Mouse (Mus musculus): Measurements from ENCODE around the gene Aqp11. TPM values are rescaled to one million over a fixed set of nuclear protein-coding genes. Genes with fewer than 3 reads are reported as not detected.

Aqp11 gene
- polyA plus RNA-seq, 1 experiment from 2014 or later, result 15.9 TPM

GRCm38 (mm10) chr7:97725401-97725800 lies 12.7 kb downstream of the Aqp11 start:
- ATAC-seq (ENCODE audit: low read depth), result no peak
- H3K4me2 ChIP-seq, result no peak overlapping the region
- no peaks in the 10 kb centered on the region for H3K9me3 ChIP-seq (replicated peaks)
- no peak overlapping the region for H3K4me3 ChIP-seq (replicated peaks)
- H3K27me3 ChIP-seq, result no peaks in the 10 kb centered on the region
- H3K27ac ChIP-seq, result no peak overlapping the region
- 85% methylated on average over 6 of the region's 6 CpGs for WGBS (ENCODE audit: insufficient replicate concordance)
- H3K36me3 ChIP-seq, result peaks cover 40% of the 10 kb centered on the region
- H3K4me1 ChIP-seq (replicated peaks), result peaks cover 24% of the 10 kb centered on the region
- no peak overlapping the region for H3K9ac ChIP-seq
- DNase-seq, result no peak

DNA sequence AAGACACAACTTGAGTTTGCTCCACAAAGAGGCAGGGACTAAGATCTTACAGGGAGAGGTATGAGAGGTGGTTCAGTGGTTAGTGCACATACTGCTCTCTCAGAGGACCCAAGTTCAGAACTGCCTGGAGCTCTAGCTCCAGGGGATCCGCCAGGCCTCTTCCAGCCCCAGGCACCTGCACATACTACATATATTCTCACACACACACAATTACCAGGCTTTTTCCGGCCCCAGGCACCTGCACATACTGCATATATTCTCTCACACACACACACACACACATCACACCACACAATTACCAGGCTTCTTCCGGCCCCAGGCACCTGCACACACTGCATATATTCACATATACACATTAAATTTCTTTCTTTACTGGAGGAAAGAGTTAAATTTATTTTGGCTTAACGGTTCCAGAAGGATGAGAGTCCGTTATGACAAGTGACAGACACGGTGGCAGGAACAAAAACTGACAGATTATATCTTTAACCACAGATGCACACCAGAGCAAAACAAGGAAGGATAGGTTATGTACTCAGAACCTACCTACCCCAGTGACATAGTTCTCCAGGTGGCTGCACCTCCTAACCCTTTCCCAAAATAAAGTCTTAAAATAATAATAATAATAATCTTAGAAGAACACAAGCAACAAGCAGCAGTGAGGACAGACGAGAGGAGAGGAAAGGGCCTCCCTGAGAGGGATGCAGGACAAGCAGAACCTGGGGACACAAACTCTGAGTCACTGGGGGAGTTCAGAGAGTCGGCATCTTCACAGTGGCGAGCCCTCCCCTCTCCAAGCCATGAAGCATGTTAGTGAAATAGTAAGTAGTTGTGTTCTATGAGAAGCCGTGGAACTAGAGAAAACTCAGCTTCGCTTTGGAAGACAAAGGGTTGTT lies 14.2 kb downstream of the Aqp11 start:
- DNase-seq (no peak), ATAC-seq (ENCODE audit: low read depth) (peak; percentile 51; the same call in 1 of the 2 replicates)
- H3K4me3 ChIP-seq (replicated peaks), result no peak overlapping the region
- peaks cover 47% of the 10 kb centered on the region for H3K36me3 ChIP-seq
- no peak overlapping the region for H3K4me2 ChIP-seq
- H3K9ac ChIP-seq, result no peak overlapping the region
- H3K27me3 ChIP-seq, result no peaks in the 10 kb centered on the region
- H3K9me3 ChIP-seq (replicated peaks), result no peaks in the 10 kb centered on the region
- WGBS (ENCODE audit: insufficient replicate concordance), result 57% methylated on average over 11 of the region's 11 CpGs
- peaks cover 12% of the 10 kb centered on the region for H3K4me1 ChIP-seq (replicated peaks)
- no peak overlapping the region for H3K27ac ChIP-seq

DNA sequence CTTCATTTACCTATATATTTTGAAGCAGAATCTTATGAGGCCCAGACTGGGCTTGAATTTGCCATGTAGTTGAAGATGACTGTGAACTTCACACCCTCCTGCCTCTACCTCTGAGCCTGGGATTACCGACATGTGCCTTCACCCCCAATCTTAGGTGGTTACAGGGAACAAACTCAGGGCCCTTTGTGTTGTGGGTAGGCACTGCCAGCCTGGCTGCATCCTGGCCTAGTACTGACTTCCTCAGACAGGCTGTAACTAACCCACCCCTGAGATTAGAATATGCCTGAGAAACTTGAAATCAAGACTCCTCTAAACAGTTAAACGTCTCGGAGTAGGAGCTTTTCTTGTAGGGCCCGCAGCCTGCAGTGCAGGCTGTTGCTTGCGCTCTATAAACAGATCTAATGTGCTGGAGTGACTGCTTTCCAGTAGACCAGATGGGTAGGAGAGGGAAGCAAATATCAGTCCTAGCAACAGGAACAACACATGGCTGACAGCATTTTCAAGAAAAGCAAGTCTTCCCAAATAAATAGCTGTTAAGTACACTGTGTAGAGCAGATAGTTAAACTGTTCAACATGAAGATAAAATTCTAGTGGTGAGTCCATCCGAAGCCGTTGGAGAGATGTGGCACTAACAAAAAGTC lies 15.7 kb downstream of the Aqp11 start:
- DNase-seq (no peak), ATAC-seq (ENCODE audit: low read depth) (no peak)
- Histone ChIP-seq H3K27me3 (no peaks in the 10 kb centered on the region), H3K27ac (no peak overlapping the region), H3K9me3 (replicated peaks) (no peaks in the 10 kb centered on the region), H3K9ac (no peak overlapping the region), H3K4me3 (replicated peaks) (no peak overlapping the region), H3K36me3 (peaks cover 56% of the 10 kb centered on the region), H3K4me2 (no peak overlapping the region), H3K4me1 (replicated peaks) (peaks cover 12% of the 10 kb centered on the region)
- WGBS (ENCODE audit: insufficient replicate concordance), result 74% methylated on average over 7 of the region's 7 CpGs

DNA sequence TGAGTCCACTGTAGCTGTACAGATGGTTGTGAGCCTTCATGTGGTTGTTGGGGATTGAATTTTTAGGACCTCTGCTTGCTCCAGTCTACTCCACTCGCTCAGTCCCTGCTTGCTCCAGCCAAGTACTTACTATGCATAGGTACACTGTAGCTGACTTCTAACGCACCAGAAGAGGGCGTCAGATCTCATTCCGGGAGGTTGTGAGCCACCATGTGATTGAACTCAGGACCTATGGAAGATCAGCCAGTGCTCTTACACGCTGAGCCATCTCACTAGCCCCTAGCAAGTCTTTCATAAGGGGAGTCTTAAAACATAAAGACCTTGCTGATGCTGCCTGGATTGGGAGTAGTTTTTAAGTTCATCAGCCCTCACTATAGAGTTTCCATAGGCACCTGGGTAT lies 18.0 kb downstream of the Aqp11 start:
- Histone ChIP-seq H3K4me3 (replicated peaks) (no peak overlapping the region), H3K4me1 (replicated peaks) (peaks cover 12% of the 10 kb centered on the region), H3K9me3 (replicated peaks) (no peaks in the 10 kb centered on the region), H3K36me3 (peaks cover 52% of the 10 kb centered on the region), H3K27me3 (no peaks in the 10 kb centered on the region), H3K27ac (no peak overlapping the region), H3K4me2 (no peak overlapping the region), H3K9ac (no peak overlapping the region)
- WGBS (ENCODE audit: insufficient replicate concordance), result 73% methylated on average over 5 of the region's 5 CpGs
- ATAC-seq (ENCODE audit: low read depth), result no peak
- DNase-seq, result no peak

DNA sequence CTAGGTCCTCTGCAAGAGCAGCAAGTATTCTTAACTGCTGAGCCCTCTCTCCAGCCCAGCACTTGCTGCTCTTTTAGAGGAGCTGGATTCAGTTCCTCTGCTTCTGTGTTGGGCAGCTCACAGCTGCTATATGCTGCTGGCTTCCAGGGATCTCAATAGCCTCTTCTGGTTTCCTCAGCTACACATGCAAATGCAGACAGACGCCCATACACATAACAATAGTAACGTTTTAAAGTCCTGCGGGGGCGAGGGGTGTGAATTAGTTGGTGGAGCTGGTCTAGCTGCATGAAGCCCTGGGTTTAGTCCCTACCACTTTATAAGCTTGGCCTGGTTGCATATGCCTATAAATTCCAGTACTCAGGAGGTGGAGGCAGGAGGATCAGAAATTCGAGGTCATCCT lies 19.0 kb downstream of the Aqp11 start:
- Histone ChIP-seq H3K4me3 (replicated peaks) (no peak overlapping the region), H3K4me2 (no peak overlapping the region), H3K9me3 (replicated peaks) (no peaks in the 10 kb centered on the region), H3K27ac (no peak overlapping the region), H3K9ac (no peak overlapping the region), H3K36me3 (peaks cover 60% of the 10 kb centered on the region), H3K4me1 (replicated peaks) (peaks cover 10% of the 10 kb centered on the region), H3K27me3 (no peaks in the 10 kb centered on the region)
- WGBS (ENCODE audit: insufficient replicate concordance), result 72% methylated on average over 5 of the region's 5 CpGs
- ATAC-seq (ENCODE audit: low read depth) (no peak), DNase-seq (no peak)

- Histone ChIP-seq H3K27me3 (no peaks in the 10 kb centered on the region), H3K36me3 (peaks cover 74% of the 10 kb centered on the region), H3K4me1 (replicated peaks) (no peaks in the 10 kb centered on the region), H3K4me2 (no peak overlapping the region), H3K9me3 (replicated peaks) (no peaks in the 10 kb centered on the region), H3K27ac (no peak overlapping the region), H3K9ac (no peak overlapping the region), H3K4me3 (replicated peaks) (no peak overlapping the region)
- DNase-seq (no peak), ATAC-seq (ENCODE audit: low read depth) (no peak)
- whole genome bisulfite sequencing (ENCODE audit: insufficient replicate concordance), result 83% methylated on average over 1 of the region's 1 CpGs
These were observed 20.8 kb downstream of the Aqp11 start for GRCm38 (mm10) chr7:97717326-97717725.

GRCm38 (mm10) chr7:97714651-97715050 lies 23.4 kb downstream of the Aqp11 start:
- Histone ChIP-seq H3K9ac (no peak overlapping the region), H3K4me3 (replicated peaks) (no peak overlapping the region), H3K4me1 (replicated peaks) (no peaks in the 10 kb centered on the region), H3K27ac (no peak overlapping the region), H3K36me3 (peaks cover 70% of the 10 kb centered on the region), H3K4me2 (no peak overlapping the region), H3K27me3 (no peaks in the 10 kb centered on the region), H3K9me3 (replicated peaks) (no peaks in the 10 kb centered on the region)
- ATAC-seq (ENCODE audit: low read depth), result no peak
- whole genome bisulfite sequencing (ENCODE audit: insufficient replicate concordance), result 83% methylated on average over 5 of the region's 5 CpGs
- no peak for DNase-seq

DNA sequence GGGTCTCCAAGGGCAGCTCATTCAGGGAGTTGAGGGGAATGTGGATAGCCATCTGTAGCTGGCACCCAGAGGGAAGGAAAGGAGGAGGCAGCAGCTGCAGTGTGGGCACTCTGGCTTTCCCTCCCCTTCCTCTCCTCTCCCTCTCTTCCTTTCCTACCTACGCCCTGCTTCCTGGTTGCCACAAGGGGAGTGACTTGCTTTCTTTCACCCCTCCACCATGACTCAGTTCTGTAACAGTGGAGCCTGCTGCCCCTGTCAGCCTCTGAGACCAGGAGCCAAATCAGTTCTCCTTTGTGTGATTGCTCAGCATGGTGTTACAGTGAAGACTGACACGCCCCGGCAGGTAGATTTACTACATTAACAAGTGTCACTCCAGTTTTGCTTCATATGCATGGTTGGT lies 28.9 kb downstream of the Aqp11 start:
- Histone ChIP-seq H3K4me1 (replicated peaks) (peaks cover 7% of the 10 kb centered on the region), H3K4me2 (no peak overlapping the region), H3K9me3 (replicated peaks) (no peaks in the 10 kb centered on the region), H3K9ac (no peak overlapping the region), H3K27me3 (no peaks in the 10 kb centered on the region), H3K4me3 (replicated peaks) (no peak overlapping the region), H3K27ac (no peak overlapping the region), H3K36me3 (peaks cover 28% of the 10 kb centered on the region)
- 61% methylated on average over 3 of the region's 3 CpGs for WGBS (ENCODE audit: insufficient replicate concordance)
- ATAC-seq (ENCODE audit: low read depth) (no peak), DNase-seq (no peak)

GRCm38 (mm10) chr7:97707809-97708208 lies 30.3 kb downstream of the Aqp11 start:
- Histone ChIP-seq H3K9ac (no peak overlapping the region), H3K4me3 (replicated peaks) (no peak overlapping the region), H3K4me2 (no peak overlapping the region), H3K27me3 (no peaks in the 10 kb centered on the region), H3K27ac (no peak overlapping the region), H3K36me3 (peaks cover 18% of the 10 kb centered on the region), H3K4me1 (replicated peaks) (peaks cover 7% of the 10 kb centered on the region), H3K9me3 (replicated peaks) (no peaks in the 10 kb centered on the region)
- ATAC-seq (ENCODE audit: low read depth), result no peak
- DNase-seq, result no peak
- 69% methylated on average over 5 of the region's 5 CpGs for WGBS (ENCODE audit: insufficient replicate concordance)

- DNase-seq (no peak), ATAC-seq (ENCODE audit: low read depth) (no peak)
- H3K27ac ChIP-seq, result no peak overlapping the region
- H3K4me2 ChIP-seq, result no peak overlapping the region
- peaks cover 12% of the 10 kb centered on the region for H3K36me3 ChIP-seq
- H3K9me3 ChIP-seq (replicated peaks), result no peaks in the 10 kb centered on the region
- H3K27me3 ChIP-seq, result no peaks in the 10 kb centered on the region
- WGBS (ENCODE audit: insufficient replicate concordance), result 77% methylated on average over 4 of the region's 4 CpGs
- H3K4me3 ChIP-seq (replicated peaks), result no peak overlapping the region
- peaks cover 7% of the 10 kb centered on the region for H3K4me1 ChIP-seq (replicated peaks)
- H3K9ac ChIP-seq, result no peak overlapping the region
These were observed 31.0 kb downstream of the Aqp11 start for GRCm38 (mm10) chr7:97707123-97707522.

GRCm38 (mm10) chr7:97701106-97701505 lies 37.0 kb downstream of the Aqp11 start:
- 77% methylated on average over 6 of the region's 6 CpGs for WGBS (ENCODE audit: insufficient replicate concordance)
- Histone ChIP-seq H3K9ac (no peak overlapping the region), H3K4me2 (no peak overlapping the region), H3K27ac (no peak overlapping the region), H3K9me3 (replicated peaks) (no peaks in the 10 kb centered on the region), H3K4me1 (replicated peaks) (peaks cover 31% of the 10 kb centered on the region), H3K4me3 (replicated peaks) (no peak overlapping the region), H3K36me3 (peaks cover 8% of the 10 kb centered on the region), H3K27me3 (no peaks in the 10 kb centered on the region)
- DNase-seq, result no peak
- ATAC-seq (ENCODE audit: low read depth), result no peak

DNA sequence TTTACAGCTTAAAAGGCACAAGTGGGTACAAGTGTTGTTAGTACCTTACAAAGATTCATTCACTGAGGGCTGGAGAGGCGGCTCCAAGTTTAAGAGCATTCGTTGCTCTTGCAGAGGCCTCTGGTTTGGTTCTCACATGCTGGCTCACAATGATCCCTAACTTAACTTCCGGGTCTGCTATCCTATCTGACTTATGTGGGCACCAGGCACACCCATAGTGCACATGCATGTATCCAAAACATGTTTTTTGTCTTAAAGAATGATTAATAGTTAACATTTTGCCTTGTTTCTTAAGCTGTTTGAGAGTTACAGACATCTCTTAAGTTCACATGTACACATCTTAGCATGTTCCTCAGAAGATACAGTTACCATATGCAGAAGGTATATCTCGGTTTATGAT lies 37.9 kb downstream of the Aqp11 start:
- Histone ChIP-seq H3K4me3 (replicated peaks) (no peak overlapping the region), H3K4me1 (replicated peaks) (peaks cover 40% of the 10 kb centered on the region), H3K27me3 (no peaks in the 10 kb centered on the region), H3K9me3 (replicated peaks) (no peaks in the 10 kb centered on the region), H3K27ac (no peak overlapping the region), H3K36me3 (peaks cover 8% of the 10 kb centered on the region), H3K9ac (no peak overlapping the region), H3K4me2 (no peak overlapping the region)
- ATAC-seq (ENCODE audit: low read depth) (no peak), DNase-seq (no peak)
- 73% methylated on average over 4 of the region's 4 CpGs for WGBS (ENCODE audit: insufficient replicate concordance)

All from liver, embryonic 13.5 days (tissue).